Mouse (Mus musculus) intestine, postnatal 0 days (tissue): Measurements from ENCODE around the gene Mob3a. TPM values are rescaled to one million over a fixed set of nuclear protein-coding genes. Genes with fewer than 3 reads are reported as not detected.

Experiments
- ATAC-seq: fragments of 200-750 bp; cut with Nextera tagmentation; 2 replicates; pipeline ENCODE4 v1.8.0; 2017; ENCODE audit warnings: mild to moderate bottlenecking, moderate TSS enrichment, moderate library complexity
- H3K27ac ChIP-seq: fragments of 300-500 bp; sonication (generic); 2 replicates; pipeline ENCODE4 v1.5.1; 2014; ENCODE audit warnings: mild to moderate bottlenecking, low read depth, low read length, moderate library complexity
- H3K27me3 ChIP-seq: fragments of 300-500 bp; sonication (generic); replicated peaks from 2 replicates; pipeline ENCODE4 v1.6.1; 2014; ENCODE audit warnings: low read length, mixed read lengths; ENCODE audit not compliant: control insufficient read depth, insufficient read depth
- H3K36me3 ChIP-seq: fragments of 300-500 bp; sonication (generic); 2 replicates; pipeline ENCODE4 v1.6.1; 2014; ENCODE audit warnings: mild to moderate bottlenecking, moderate library complexity; ENCODE audit not compliant: control insufficient read depth, insufficient read depth
- H3K4me1 ChIP-seq: fragments of 300-500 bp; sonication (generic); replicated peaks from 2 replicates; pipeline ENCODE4 v1.6.1; 2014; ENCODE audit warnings: antibody characterized with exemption, low read length, mixed read lengths; ENCODE audit not compliant: control insufficient read depth, insufficient read depth
- H3K4me2 ChIP-seq: fragments of 300-500 bp; sonication (generic); replicated peaks from 2 replicates; pipeline ENCODE4 v1.6.1; 2014; ENCODE audit warnings: low read depth, mild to moderate bottlenecking, moderate library complexity
- H3K4me3 ChIP-seq: fragments of 300-500 bp; sonication (generic); 2 replicates; pipeline ENCODE4 v1.5.1; 2014; ENCODE audit warnings: low read depth, low read length
- H3K9ac ChIP-seq: fragments of 300-500 bp; sonication (generic); 2 replicates; pipeline ENCODE4 v1.6.1; 2014; ENCODE audit warnings: mild to moderate bottlenecking, low read depth, low read length
- H3K9me3 ChIP-seq: fragments of 300-500 bp; sonication (generic); 2 replicates; pipeline ENCODE4 v1.6.1; 2016; ENCODE audit warnings: mixed run types; ENCODE audit not compliant: control insufficient read depth
- CTCF ChIP-seq: sonication (generic); IDR thresholded peaks from 2 replicates; pipeline ENCODE4 v1.5.1; 2016; ENCODE audit warnings: low read depth, mild to moderate bottlenecking, control low read depth, antibody characterized with exemption, moderate library complexity
- WGBS: fragments of 180-500 bp; shearing (Covaris S2); extraction: QIAGEN DNeasy Blood & Tissue Kit; methylation state at CpG from one replicate; pipeline ENCODE4 v1.1.7; 2014; 5-methylcytosine and 5-hydroxymethylcytosine counted together
- polyA plus RNA-seq: library from polyadenylated mRNA; unstranded; fragments of >200 nt; fragmentation: Nextera tagmentation; extraction: Ambion mirVana; gene quantifications from 2 replicates; pipeline ENCODE4 v1.2.1, GENCODE M21; 2015

Gene Mob3a
- polyA plus RNA-seq, 1 experiment from 2014 or later, result 14.4 TPM

- Histone ChIP-seq H3K9me3 (no peaks in the 10 kb centered on the region), H3K4me1 (0 out of 2 replicates have a peak, but pooled peaks cover 3% of the 10 kb centered on the region), H3K9ac (0 out of 2 replicates have a peak overlapping the region, but pooled peaks have one; percentile 42), H3K36me3 (peaks cover 26% of the 10 kb centered on the region), H3K27ac (no peak overlapping the region), H3K27me3 (no peaks in the 10 kb centered on the region), H3K4me2 (peak overlapping the region; percentile 85; the same call in 1 of the 2 replicates), H3K4me3 (0 out of 2 replicates have a peak overlapping the region, but pooled peaks have one; percentile 56)
- 82% methylated on average over 5 of the region's 5 CpGs for WGBS
- no peak for TF ChIP-seq CTCF
- no peak for ATAC-seq
Observed at GRCm38 (mm10) chr10:80703643-80704042, 1.9 kb upstream of the Mob3a start.

DNA sequence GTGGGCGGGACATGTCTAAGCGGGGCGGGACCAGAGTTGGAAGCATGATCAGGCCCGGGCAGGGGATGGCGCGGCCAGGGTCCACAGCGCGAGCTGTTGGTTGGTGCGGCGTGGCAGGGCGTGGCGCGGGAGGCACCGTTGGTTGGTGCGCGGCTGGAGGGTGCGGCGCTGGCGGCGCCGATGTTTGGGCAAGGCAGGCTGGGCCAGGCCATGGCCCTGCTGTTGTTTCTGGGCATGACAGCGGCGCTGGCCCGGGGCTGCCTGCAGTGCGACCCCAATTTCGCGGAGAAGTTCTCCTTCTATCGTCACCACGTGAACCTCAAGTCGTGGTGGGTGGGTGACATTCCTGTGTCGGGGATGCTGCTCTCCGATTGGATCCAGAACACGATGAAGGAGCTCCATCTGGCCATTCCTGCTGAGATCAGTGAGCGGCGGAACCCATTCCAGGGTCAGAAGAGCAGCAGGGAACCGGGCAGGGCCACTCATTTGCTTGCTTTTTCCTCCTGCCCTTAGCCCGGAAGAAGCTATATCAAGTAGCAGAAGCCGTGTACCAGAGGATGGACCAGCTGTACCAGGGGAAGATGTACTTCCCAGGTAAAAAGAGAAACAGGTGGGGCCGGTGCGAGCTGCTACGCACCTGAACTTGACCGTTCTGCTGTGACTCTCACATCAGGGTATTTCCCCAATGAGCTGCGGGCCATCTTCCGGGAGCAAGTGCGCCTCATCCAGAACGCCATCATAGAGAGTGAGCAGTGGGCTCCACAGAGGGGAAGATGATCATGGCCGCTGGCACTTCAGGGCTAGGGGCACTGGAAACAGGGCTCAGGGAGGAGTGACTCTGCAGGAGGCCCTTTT is 986 bp upstream of the Mob3a start:
- H3K4me2 ChIP-seq, result peak overlapping the region; percentile 85
- H3K27me3 ChIP-seq, result no peaks in the 10 kb centered on the region
- no peaks in the 10 kb centered on the region for H3K9me3 ChIP-seq
- H3K27ac ChIP-seq, result peak overlapping the region; percentile 73
- 0 out of 2 replicates have a peak, but pooled peaks cover 3% of the 10 kb centered on the region for H3K4me1 ChIP-seq
- 3% methylated on average over 47 of the region's 47 CpGs for WGBS
- TF ChIP-seq CTCF, result 0 out of 2 replicates have a peak, but pooled peaks have one; percentile 20
- peak; percentile 88 for ATAC-seq
- H3K4me3 ChIP-seq, result peak overlapping the region; percentile 56
- peaks cover 17% of the 10 kb centered on the region for H3K36me3 ChIP-seq
- H3K9ac ChIP-seq, result peak overlapping the region; percentile 42

- peak overlapping the region; percentile 56 for H3K4me3 ChIP-seq
- 34% methylated on average over 4 of the region's 4 CpGs for WGBS
- TF ChIP-seq CTCF, result no peak
- H3K9me3 ChIP-seq, result no peaks in the 10 kb centered on the region
- H3K36me3 ChIP-seq, result 0 out of 2 replicates have a peak, but pooled peaks cover 4% of the 10 kb centered on the region
- H3K27me3 ChIP-seq, result no peaks in the 10 kb centered on the region
- no peak for ATAC-seq
- no peak overlapping the region for H3K9ac ChIP-seq
- peak overlapping the region; percentile 4; the same call in 1 of the 2 replicates for H3K27ac ChIP-seq
- peak overlapping the region; percentile 85 for H3K4me2 ChIP-seq
- 0 out of 2 replicates have a peak, but pooled peaks cover 3% of the 10 kb centered on the region for H3K4me1 ChIP-seq
Observed at GRCm38 (mm10) chr10:80700732-80701131, 1.0 kb downstream of the Mob3a start.

DNA sequence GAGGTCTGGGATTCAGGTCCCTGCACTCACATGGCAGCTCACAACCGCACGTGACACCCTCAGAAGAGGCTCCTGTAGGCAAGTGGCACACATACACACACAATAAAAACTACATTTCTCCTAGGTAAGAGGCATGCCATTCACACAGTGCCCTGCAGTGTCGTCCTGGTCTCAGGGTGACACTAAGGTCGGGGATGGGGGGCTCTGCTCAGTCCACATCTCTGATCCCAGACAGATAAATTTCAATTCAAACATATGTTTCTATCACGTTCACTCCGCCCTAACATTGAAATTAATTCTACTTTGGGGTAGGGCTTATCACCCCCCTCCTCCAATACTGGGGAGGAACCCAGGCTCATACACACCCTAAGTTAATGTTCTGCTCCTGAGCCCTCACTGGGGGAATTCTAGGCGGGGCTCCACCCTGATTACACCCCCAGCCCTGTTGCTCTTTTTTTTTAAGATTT is 1.7 kb downstream of the Mob3a start:
- 0 out of 2 replicates have a peak, but pooled peaks cover 3% of the 10 kb centered on the region for H3K4me1 ChIP-seq
- TF ChIP-seq CTCF, result no peak
- no peak overlapping the region for H3K27ac ChIP-seq
- no peaks in the 10 kb centered on the region for H3K27me3 ChIP-seq
- H3K4me3 ChIP-seq, result no peak overlapping the region
- no peaks in the 10 kb centered on the region for H3K36me3 ChIP-seq
- 73% methylated on average over 7 of the region's 7 CpGs for WGBS
- H3K9ac ChIP-seq, result no peak overlapping the region
- H3K4me2 ChIP-seq, result peak overlapping the region; percentile 85; the same call in 1 of the 2 replicates
- no peak for ATAC-seq
- H3K9me3 ChIP-seq, result no peaks in the 10 kb centered on the region

GRCm38 (mm10) chr10:80698605-80699004 is 3.2 kb downstream of the Mob3a start:
- Histone ChIP-seq H3K36me3 (no peaks in the 10 kb centered on the region; the same call in 1 of the 2 replicates), H3K4me2 (no peak overlapping the region), H3K27ac (no peak overlapping the region), H3K9me3 (no peaks in the 10 kb centered on the region), H3K4me1 (0 out of 2 replicates have a peak, but pooled peaks cover 3% of the 10 kb centered on the region), H3K4me3 (no peak overlapping the region), H3K27me3 (no peaks in the 10 kb centered on the region), H3K9ac (no peak overlapping the region)
- WGBS, result 84% methylated on average over 9 of the region's 9 CpGs
- ATAC-seq, result no peak
- TF ChIP-seq CTCF, result no peak

GRCm38 (mm10) chr10:80697812-80698211 is 4.0 kb downstream of the Mob3a start:
- no peaks in the 10 kb centered on the region for H3K9me3 ChIP-seq
- H3K4me1 ChIP-seq, result no peaks in the 10 kb centered on the region
- TF ChIP-seq CTCF, result no peak
- ATAC-seq, result no peak
- H3K27ac ChIP-seq, result no peak overlapping the region
- H3K27me3 ChIP-seq, result no peaks in the 10 kb centered on the region
- WGBS, result 89% methylated on average over 9 of the region's 9 CpGs
- H3K9ac ChIP-seq, result no peak overlapping the region
- no peak overlapping the region for H3K4me2 ChIP-seq
- H3K4me3 ChIP-seq, result no peak overlapping the region
- no peaks in the 10 kb centered on the region; the same call in 1 of the 2 replicates for H3K36me3 ChIP-seq
